Mouse (Mus musculus) ES-E14 (cell line): ENCODE results near the gene Mylip. TPM values are rescaled to one million over a fixed set of nuclear protein-coding genes. Genes with fewer than 3 reads are reported as not detected.

ENCODE experiments used
- DNase-seq: peaks from one replicate; pipeline ENCODE4 v3.0.0-alpha.2; 2013; ENCODE audit warnings: low read depth, low spot score
- H3K27ac ChIP-seq: 2 replicates; pipeline ENCODE4 v1.5.1; 2012; ENCODE audit warnings: low read depth, mild to moderate bottlenecking, low read length, moderate library complexity, mixed read lengths; ENCODE audit not compliant: poor library complexity, insufficient read depth, severe bottlenecking
- H3K36me3 ChIP-seq: 2 replicates; pipeline ENCODE4 v1.6.1; 2012; ENCODE audit warnings: mild to moderate bottlenecking, low read length, moderate library complexity, mixed read lengths; ENCODE audit not compliant: control insufficient read depth, poor library complexity, insufficient read depth, severe bottlenecking
- H3K4me1 ChIP-seq, 2 experiments: fragments of 150-350 bp in 1 of 2; sonication (generic) in 1 of 2; 2 replicates each; pipeline ENCODE4 v1.6.1; 2012; ENCODE audit warnings: low read length in 2 of 2, mild to moderate bottlenecking in 1 of 2, mixed read lengths in 1 of 2; ENCODE audit not compliant: control insufficient read depth in 2 of 2, insufficient read depth in 2 of 2, poor library complexity in 1 of 2
- H3K4me3 ChIP-seq, 2 experiments: fragments of 150-350 bp in 1 of 2; sonication (generic) in 1 of 2; 2 replicates each; pipeline ENCODE4 v1.5.1; 2012; ENCODE audit warnings: low read length in 2 of 2, low read depth in 1 of 2, mild to moderate bottlenecking in 1 of 2, mixed read lengths in 1 of 2; ENCODE audit not compliant: insufficient read depth in 1 of 2, poor library complexity in 1 of 2, severe bottlenecking in 1 of 2
- H3K9ac ChIP-seq: 2 replicates; pipeline ENCODE4 v1.6.1; 2012; ENCODE audit warnings: low read depth, mild to moderate bottlenecking, low read length, mixed read lengths; ENCODE audit not compliant: poor library complexity, insufficient read depth, severe bottlenecking
- H3K9me3 ChIP-seq: fragments of 150-350 bp; sonication (generic); 2 replicates; pipeline ENCODE4 v1.6.1; 2012; ENCODE audit warnings: low read depth, mild to moderate bottlenecking, low read length; ENCODE audit not compliant: control insufficient read depth, insufficient read depth
- CHD2 ChIP-seq: IDR thresholded peaks from 2 replicates; pipeline ENCODE4 v1.6.1; 2014; ENCODE audit warnings: mild to moderate bottlenecking, low read depth, low read length, inconsistent platforms
- HCFC1 ChIP-seq: IDR thresholded peaks from 2 replicates; pipeline ENCODE4 v1.6.1; 2012; ENCODE audit warnings: low read length, inconsistent platforms, borderline replicate concordance; ENCODE audit not compliant: insufficient read depth
- MAFK ChIP-seq: IDR thresholded peaks from 2 replicates; pipeline ENCODE4 v1.6.1; 2014; ENCODE audit warnings: mild to moderate bottlenecking, low read depth, low read length, inconsistent platforms; ENCODE audit not compliant: insufficient read depth
- ZC3H11A ChIP-seq: IDR thresholded peaks from 2 replicates; pipeline ENCODE4 v1.6.1; 2012; ENCODE audit warnings: low read depth, mild to moderate bottlenecking, inconsistent platforms, low read length, borderline replicate concordance
- ZNF384 ChIP-seq: IDR thresholded peaks from 2 replicates; pipeline ENCODE4 v1.6.1; 2012; ENCODE audit warnings: low read depth, low read length, inconsistent platforms
- in situ Hi-C, 2 experiments: fragments of 600-800 bp; cut with MboI; formaldehyde crosslinking; loops; one replicate each; pipeline ENCODE4 v1.15.1; 2025; ENCODE audit warnings: low sequenced_read_pairs in 2 of 2, inconsistent platforms in 1 of 2; ENCODE audit not compliant: unreplicated experiment in 2 of 2
- total RNA-seq: library from RNA; depleted of rRNA; stranded (reverse); fragments of 300-350 nt; gene quantifications from 2 replicates; pipeline ENCODE4 v1.2.3, GENCODE M21; 2012

The Mylip gene
- total RNA-seq, 1 experiment = 2.2 TPM

DNA sequence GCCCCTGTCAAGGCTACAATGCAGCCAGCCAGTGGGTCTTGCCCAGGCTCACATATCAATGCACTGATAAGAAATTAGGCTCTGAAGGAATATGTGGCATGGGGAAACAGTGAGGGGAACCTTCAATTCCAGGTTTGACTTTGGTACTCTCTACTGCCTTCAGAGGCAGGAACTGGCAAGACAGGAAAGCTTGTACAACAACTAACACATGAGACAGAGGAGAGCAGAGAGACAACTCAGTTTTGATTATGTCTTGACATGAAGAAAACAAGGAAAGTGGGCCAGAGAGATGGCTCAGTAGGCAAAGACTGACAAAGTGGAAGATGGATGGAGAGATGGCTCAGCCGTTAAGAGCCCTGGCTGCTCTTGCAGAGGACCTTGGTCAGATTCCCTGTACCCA lies 23.5 kb downstream of the Mylip start:
- no peak for DNase-seq
- Histone ChIP-seq H3K36me3 (peaks cover 6% of the 10 kb centered on the region; the same call in 1 of the 2 replicates), H3K4me3 (no peak overlapping the region), H3K27ac (no peak overlapping the region), H3K9ac (no peak overlapping the region), H3K9me3 (no peaks in the 10 kb centered on the region), H3K4me1 (no peaks in the 10 kb centered on the region; a peak in 1 of 4 replicates)
- TF ChIP-seq HCFC1 = no peak
- no peak for TF ChIP-seq MAFK
- no peak for TF ChIP-seq ZC3H11A
- in situ Hi-C loops = no loop called here

- no peak for DNase-seq
- in situ Hi-C loops = no loop called here
- Histone ChIP-seq H3K27ac (no peak overlapping the region; the same call in 1 of the 2 replicates), H3K9me3 (no peaks in the 10 kb centered on the region), H3K4me1 (no peaks in the 10 kb centered on the region; a peak in 1 of 4 replicates), H3K4me3 (no peak overlapping the region), H3K36me3 (no peaks in the 10 kb centered on the region; the same call in 1 of the 2 replicates), H3K9ac (no peak overlapping the region)
- TF ChIP-seq HCFC1 (no peak), ZNF384 (no peak), ZC3H11A (no peak)
Observed at GRCm38 (mm10) chr13:45414031-45414430, 24.5 kb downstream of the Mylip start.

DNA sequence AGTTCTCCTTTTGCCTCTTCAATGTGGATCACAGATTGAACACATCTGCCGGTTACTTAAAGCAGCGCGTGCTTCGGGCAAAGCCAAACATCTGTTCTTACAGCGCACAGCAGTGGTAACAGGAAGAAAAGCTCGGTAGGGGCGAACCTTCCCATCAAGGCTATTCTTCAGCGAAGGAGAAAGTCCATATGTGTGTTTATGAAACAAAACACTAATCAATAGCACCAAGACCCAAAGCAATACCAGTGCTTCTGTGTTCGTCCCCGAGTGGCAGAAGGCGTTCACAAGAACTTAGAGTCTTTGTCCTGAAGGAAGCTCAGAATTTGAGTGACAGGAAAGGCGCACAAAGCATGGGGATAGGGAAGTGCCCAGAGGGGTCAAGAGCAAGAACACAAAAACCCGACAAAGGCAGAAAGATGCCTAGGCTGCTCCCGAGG lies 27.1 kb downstream of the Mylip start:
- H3K9ac ChIP-seq = no peak overlapping the region
- no peaks in the 10 kb centered on the region for H3K36me3 ChIP-seq
- H3K4me1 ChIP-seq = no peaks in the 10 kb centered on the region; a peak in 1 of 4 replicates
- H3K4me3 ChIP-seq = no peak overlapping the region
- no peak for DNase-seq
- in situ Hi-C loops = no loop called here
- TF ChIP-seq HCFC1 (no peak), ZC3H11A (no peak), CHD2 (no peak), ZNF384 (no peak), MAFK (no peak)
- no peak overlapping the region for H3K27ac ChIP-seq
- no peaks in the 10 kb centered on the region for H3K9me3 ChIP-seq

- no peaks in the 10 kb centered on the region for H3K9me3 ChIP-seq
- no peak overlapping the region for H3K27ac ChIP-seq
- H3K36me3 ChIP-seq = no peaks in the 10 kb centered on the region
- no peak overlapping the region for H3K9ac ChIP-seq
- no peaks in the 10 kb centered on the region; a peak in 1 of 4 replicates for H3K4me1 ChIP-seq
- no peak for DNase-seq
- in situ Hi-C loops = no loop called here
- no peak overlapping the region for H3K4me3 ChIP-seq
- TF ChIP-seq ZC3H11A (no peak), ZNF384 (no peak), CHD2 (no peak), MAFK (no peak), HCFC1 (no peak)
Observed at GRCm38 (mm10) chr13:45418986-45419385, 29.4 kb downstream of the Mylip start.

DNA sequence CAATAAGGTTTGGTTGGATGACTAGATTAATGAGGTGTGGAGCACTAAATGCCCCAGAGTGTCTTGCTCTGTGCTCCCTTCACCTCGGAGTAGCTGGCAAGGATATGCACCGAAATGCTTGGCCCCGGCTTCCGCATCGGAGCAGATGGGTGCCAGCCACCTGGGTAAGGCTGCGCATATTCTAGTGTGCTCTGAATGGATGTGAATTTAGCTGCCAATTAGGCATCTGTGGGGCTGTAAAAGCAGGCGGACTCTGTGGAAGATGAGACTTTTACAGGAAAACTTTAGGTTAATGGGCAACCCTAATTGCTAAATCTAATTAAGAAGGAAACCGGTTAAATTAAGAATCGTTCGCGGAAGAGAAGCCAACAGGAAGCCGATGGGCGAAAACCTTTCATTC lies 32.7 kb downstream of the Mylip start:
- TF ChIP-seq CHD2 (no peak), HCFC1 (no peak), ZNF384 (no peak), MAFK (no peak), ZC3H11A (no peak)
- in situ Hi-C loops = no loop called here
- no peak overlapping the region for H3K4me3 ChIP-seq

More for the DNA sequence above, 32.7 kb downstream of the Mylip start:
- Histone ChIP-seq H3K9ac (no peak overlapping the region), H3K9me3 (no peaks in the 10 kb centered on the region), H3K4me1 (no peaks in the 10 kb centered on the region), H3K27ac (no peak overlapping the region), H3K36me3 (no peaks in the 10 kb centered on the region)
- no peak for DNase-seq
